Mouse (Mus musculus) granulocyte monocyte progenitor cell, adult 5-6 weeks (primary cell): ENCODE results near the gene Prss42. TPM values are rescaled to one million over a fixed set of nuclear protein-coding genes. Genes with fewer than 3 reads are reported as not detected.
A peak's percentile ranks its signal among the peaks of the same experiment; 100 is the strongest.

Source experiments
- ATAC-seq: replicated peaks from 2 replicates; pipeline ENCODE4 v1.8.0; 2016; ENCODE audit warnings: mild to moderate bottlenecking, moderate TSS enrichment, inconsistent platforms; ENCODE audit not compliant: poor library complexity, severe bottlenecking
- total RNA-seq, 2 experiments: library from RNA; stranded (forward) in 1 of 2; stranded (reverse) in 1 of 2; fragments of 200-712, 200-1000 nt in 1 of 2; fragments of >200 nt in 1 of 2; fragmentation: Nextera tagmentation in 1 of 2; gene quantifications; 2 replicates each; pipeline ENCODE4 v1.2.3; 2014 to 2017

Gene Prss42
- total RNA-seq (2014; fragmentation: Nextera tagmentation) (not detected in 2 replicates), total RNA-seq (2017) (not detected in 2 replicates)

DNA sequence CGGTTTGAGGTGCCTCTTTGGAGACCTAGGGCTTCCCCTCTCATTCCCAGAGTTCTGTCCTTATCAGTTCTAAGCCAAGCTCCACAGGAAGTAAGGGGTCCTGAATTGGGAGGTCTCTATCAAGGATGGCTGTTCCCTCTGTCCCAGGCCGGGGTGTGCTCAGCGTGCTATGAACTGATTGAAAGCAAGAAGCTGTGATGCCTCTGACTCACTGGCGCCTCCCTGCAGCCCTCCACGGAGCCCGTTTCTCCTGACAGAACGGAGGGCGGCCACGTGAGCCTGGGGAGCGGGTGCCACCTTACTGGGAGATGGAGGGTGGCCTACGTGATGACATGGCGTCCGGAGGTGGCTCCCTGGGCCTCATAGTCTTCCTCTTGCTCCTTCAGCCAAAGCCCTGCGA, at the start of gene Prss42:
Gene Prss42 (plus strand): TSS at position 301 of the 400 bp plus-strand sequence.
- no peak for ATAC-seq

DNA sequence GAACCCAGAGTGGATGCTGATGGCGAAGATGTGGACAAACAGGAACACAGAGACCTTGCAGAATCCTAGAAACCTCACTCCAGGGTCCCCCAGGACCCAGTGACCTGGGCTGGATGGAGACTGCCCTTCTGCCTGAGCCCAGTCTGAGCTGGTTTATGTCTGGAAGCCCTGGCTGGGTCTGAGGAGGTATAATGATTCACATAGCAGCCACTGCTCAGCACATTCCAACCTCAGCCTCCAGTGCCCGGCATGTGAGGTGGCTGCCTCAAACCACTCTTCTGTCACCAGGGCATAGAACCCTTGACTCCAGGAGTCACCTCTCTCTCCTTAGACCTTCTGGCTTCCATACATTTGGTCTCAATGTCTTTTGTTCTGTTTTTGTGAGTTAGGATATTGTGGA, 49.5 kb upstream of the Prss42 start:
- ATAC-seq = no peak

DNA sequence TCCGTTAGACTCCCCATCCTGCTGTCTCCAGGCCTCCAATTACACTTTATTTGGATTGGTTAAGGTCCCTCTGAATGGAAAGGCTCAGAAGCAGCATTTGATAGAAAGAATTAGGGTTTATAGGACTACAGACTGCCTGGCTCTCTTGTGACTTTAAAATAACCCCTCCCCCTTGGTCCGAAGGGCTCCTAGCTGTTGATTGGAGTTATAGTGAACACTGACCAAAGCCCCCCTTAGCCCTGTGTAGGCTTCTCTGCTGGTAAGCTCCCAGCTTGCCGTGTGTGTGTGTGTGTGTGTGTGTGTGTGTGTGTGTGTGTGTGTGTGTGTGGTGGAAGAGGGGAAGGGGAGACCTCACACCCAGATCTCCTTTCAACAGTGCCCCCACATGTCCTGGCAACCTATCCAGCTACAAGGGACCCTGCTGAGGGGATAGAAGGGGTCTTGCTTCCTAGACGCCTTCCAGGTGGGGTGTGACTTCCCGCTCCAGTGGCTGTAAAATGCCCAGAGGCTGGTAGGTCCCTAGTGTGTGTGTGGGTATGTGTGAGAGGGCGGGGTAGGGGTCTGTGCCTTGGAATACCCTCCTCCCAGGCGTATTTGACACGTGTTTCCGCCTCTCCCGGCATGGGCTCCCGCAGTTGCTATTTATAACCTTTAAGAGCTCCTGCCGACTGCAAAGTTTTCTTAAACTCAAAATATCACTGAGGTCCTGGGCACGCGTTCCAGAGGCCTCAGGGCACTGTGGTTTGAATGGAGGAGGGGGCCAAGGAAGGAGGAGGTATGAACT, 47.4 kb upstream of the Prss42 start:
- ATAC-seq = no peak

GRCm38 (mm10) chr9:110751412-110751811, 46.6 kb upstream of the Prss42 start:
- no peak for ATAC-seq

DNA sequence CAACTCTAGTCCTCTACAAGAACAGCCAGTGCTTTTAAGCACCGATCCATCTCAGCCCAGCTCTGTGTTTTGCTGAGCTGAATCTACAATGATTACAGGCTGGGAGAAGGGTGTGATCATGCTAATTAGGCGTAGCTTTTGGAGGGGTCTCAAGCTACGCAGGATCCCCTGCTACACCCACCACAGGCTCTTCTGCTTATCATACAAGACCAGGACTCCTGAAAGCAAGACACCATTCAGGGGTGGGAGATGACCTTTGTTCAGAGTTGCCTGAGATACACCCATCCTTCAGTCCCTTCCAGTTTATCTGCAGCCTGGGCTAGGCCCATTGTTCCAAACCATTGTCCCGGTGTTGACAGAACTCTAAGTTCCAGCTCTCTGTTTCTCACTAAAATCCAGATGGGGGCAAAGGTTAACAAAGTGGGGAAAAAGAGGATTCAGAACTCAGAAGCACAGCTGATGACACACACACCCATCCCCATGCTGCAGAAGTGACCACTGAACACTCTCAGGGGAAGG, 45.0 kb upstream of the Prss42 start:
- ATAC-seq = no peak

DNA sequence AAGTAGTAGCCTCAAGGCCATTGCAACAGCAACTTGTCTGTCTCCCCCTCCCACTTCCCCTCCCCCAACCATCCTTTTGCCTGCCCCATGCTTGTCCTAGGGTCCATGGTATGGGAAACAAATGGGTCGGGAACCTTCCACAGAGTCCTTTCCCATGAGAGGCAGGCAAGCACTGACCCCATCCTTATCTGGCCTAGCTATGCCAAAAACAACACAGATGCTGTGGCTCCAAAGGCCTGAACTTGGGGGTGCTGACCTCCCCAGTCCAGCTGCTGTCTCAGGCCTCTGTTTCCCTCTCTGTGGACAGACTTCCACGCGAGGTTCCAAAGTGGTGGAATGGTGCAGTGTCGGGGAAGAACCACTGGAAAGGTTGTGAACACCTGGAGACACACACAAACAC, 44.2 kb upstream of the Prss42 start:
- no peak for ATAC-seq

DNA sequence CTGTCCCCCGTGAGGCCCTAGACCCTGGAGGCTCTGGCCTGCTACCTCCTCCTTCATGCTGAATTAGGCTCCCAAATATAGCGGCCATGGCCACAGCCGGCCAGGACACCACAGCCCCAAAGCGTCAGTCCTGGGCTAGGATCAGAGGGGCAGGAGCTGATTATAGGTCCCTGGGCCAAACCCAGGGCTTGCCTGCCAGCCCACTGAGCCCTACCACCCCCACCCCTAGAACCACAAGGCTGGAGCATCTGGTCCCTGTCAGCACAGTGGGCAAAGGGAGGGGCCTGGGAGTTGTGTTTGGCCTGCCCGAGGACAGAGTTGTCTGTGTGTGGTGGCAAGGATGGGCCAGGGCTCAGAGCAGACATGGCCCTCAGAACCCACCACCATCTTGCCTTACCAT, 40.1 kb upstream of the Prss42 start:
- no peak for ATAC-seq

DNA sequence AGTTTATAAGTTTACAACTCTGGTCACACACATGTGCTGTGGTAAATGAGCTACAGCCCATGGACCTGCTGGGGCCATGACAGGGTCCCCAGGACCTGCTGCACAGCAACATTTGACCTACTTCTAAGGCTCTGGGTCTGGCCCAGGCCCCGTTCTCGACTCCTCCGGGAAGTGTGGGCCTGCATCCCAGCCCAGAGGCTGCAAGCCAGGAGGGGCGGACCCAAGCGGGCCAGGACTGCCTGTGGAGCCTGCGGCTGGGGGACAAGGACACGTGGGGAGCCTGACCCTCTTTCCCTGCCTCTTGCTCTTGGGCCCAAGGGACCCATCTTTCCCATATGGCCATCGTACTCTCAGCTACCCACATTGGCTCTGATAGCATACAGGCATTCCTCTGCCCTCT, 39.4 kb upstream of the Prss42 start:
- ATAC-seq = no peak

GRCm38 (mm10) chr9:110759265-110759664, 38.7 kb upstream of the Prss42 start:
- peak; percentile 72 for ATAC-seq

DNA sequence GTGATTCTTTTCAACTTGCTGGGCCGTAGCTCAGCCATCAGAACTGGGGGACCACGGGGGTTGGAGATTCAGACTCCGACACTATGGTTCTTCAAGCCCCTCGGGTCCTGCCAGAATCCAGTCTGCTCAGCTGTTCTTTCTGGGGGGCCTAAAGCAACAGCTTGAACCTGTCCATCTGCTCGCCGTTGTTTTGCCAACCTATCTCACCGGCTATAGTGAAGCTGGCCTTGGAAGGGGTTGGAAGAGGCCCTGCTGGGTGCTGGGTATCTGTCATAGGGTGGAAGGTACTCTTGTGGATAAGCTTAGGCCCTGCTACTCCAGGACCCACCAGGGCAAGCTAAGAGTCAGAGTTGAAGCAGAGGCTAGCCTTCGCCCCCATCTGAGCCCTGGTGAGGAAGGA, 37.1 kb upstream of the Prss42 start:
- ATAC-seq = no peak

DNA sequence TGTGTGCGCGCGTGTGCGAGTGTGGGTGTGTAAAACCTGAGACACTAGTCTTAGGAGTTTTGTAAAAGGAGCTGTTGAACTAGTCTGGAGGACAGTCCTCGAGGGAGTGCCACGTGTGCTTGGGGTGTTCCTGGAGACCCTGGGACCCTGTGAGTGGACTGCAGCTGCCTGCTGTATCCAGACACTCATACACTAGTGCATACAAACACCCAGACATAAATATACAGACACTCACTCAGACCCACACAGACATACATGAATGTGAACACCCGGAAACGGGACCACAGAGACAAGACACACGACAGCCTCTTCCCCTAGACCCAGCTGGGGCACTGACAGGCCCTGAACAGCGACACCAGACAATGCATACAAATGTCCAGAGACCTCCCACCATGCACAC, 35.2 kb upstream of the Prss42 start:
- ATAC-seq = no peak

GRCm38 (mm10) chr9:110763405-110763804, 34.6 kb upstream of the Prss42 start:
- ATAC-seq = no peak

GRCm38 (mm10) chr9:110772336-110772735, 25.6 kb upstream of the Prss42 start:
- no peak for ATAC-seq

DNA sequence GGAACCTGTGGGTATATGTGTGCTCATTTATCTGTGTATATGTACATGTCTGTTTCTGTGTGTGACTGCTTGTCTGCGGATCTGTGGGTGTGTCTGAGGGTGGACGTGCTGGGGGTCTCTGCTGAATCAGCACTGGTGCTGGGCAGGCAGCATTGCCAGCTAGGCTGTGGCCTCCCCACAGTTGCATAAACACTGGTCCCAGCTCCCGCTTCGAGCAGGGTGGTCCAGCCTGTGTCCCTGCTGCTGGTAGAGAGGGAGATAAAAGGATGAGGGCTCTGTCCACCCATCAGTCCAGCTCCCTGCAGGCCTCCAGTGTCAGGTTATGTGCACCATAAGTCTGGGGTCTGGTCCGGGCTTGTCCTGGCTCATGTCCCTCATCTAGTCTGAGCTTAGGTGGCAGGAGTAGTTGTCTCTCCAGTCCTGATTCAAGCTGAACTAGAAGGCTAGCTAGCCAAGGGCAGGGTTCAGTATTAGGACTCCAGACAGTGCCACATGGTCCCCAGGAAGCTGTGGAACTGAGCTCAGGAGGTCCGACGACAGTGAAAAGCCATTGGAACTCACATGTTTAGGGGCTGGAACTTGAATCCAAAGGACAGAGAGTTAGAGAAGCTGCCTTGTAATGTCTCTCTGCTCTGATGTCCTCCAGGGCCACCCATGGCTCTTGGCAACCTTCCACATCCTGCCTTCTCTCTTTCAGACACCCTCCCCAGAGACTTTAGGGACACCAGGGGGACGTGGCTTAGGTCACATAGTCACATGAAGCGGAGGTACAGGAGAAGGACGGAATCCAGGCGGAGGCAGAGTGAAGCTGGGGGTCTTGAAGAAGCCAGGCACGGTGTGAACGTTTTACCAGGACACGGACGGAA, 23.3 kb upstream of the Prss42 start:
- no peak for ATAC-seq

DNA sequence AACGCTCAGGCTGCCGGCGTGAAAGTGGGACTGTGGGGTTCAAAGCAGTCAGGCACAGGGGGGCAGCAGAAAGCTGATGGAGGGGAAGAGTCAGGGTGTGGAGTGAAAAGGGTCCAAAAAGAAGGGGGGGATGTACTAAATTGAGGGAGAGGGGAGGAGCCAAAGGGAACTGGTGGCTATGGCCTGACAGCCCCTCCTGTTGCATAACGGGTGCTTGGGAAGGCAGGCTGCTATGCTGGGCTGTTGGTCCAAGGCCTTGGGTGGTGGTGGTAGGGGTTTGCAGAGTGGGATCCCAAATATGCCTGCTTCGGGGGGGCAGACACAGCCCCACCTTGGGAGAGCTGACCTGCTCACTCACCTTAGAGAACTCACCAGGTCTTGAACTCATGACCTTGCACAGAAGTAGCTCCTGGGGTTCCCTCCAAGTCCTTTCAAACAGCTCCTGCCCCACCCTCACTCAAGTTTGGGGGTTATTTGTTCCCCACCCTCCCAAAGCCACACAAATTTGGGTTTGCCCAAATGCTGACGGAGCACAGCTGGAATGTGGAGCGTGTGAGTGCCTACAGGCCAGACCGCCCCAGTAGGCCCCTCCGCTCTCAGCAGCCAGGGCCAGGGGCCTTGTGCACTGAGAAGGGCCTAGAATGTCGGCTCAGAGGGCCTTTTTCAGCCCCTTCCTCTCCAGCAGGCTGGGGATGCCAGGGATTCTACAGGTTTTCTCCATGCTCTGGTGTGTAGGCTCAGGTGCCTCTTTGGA, 22.5 kb upstream of the Prss42 start:
- no peak for ATAC-seq

GRCm38 (mm10) chr9:110778100-110778499, 19.9 kb upstream of the Prss42 start:
- no peak for ATAC-seq

DNA sequence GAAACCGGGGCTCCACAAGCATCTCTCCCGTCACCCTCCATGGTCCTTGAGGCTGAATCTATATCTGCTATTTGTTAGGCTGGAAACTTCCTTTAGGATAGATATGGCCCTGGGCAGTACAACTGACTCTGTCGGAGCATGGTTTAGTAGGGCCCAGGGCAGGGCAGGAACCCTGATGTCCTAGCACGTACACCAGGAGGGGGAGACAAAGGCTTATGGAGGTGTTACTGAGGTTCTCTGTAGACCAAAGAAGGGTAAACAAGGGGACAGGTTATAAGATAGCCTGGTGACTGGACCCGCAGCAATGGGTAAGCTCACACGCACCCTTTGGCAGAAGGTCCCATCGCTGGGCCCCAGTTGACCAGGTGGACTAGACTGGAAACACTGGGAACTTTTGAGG, 19.4 kb upstream of the Prss42 start:
- no peak for ATAC-seq

DNA sequence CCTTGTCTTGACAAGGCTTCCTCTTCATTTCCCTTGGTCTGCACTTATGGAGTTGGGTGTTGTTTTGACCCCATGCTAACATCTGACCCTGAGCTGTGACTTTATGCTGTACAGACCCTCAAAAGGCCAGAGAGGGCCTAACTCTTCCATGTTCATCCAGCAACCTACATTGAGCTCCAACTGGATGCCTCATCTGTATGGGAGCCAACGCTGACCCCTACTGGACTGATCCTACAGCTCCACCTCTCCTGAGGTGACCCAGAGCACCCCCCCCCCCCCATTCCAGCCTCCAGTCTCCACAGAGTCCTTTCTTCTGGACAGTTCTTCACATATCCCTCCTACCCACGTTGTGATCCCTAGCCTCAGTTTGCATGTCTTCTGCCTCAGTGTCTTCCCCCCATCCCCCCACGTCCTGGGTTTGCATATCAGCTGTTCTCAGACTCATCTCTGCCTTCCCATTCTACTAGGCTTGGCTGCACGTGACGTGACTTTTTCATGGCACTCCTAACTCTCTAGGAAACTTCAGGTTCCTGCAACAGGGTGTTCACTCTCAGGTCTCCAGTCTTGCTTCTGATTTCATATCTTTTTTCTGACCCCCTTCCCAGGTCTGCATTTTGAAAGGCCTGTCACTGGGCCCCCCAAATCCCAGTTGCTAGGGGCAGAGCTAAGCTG, 18.6 kb upstream of the Prss42 start:
- no peak for ATAC-seq

DNA sequence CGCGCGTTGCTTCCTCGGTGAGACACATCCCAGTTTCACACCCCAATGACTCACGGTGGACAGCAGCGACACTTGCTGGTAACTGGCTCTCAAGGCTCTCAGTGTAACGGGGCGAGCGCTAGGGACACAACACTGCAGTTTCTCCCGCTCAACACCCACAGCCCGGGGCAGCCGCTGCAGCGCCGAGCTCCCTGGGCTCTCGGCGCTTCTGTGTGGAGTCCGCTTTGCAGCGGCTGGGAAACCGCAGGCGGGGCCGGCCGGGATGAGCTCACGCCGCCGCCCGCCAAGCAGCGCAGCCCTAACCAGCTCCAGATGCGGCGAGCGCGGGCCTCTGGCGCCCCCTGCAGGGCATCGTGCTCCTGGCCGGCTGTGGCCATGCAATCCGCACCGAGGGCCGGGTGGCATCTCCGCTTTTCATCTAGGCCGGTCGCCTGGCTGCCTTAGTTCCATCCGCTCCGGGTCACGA, 16.7 kb upstream of the Prss42 start:
- ATAC-seq = peak; percentile 90

DNA sequence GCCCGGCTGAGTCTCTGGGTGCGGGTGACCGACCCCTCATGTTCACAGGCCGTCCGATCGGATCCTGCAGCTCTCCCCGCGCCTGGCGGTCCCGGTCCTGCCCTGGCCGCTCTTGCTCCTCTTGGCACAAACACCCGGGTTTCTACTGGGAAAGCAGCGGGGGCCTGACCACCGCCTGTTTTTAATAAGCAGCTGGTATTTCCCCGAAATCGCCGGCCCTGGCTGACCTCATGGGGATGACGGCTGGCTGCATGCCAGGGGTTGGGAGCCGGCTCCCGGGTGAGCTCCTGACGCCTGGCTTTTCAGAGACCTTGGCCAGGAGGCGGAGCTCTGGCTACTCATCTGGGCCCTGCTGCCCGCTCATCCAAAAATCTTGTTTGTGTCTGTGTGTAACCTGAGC, 16.2 kb upstream of the Prss42 start:
- peak; percentile 20; the same call in 1 of the 2 replicates for ATAC-seq
